13 mouse cellular contexts compared by ENCODE assay signal in genomic region chr7:89177926-89178325, GRCm38 (mm10).
DNase-seq lines count a peak whose midpoint lies in the region; ATAC-seq and TF ChIP-seq lines count a peak whose summit lies in the region.
"Had no signal": no experiment of that assay in that cellular context is flagged by ENCODE, and none has a peak within 500 bp of the region (broad histone marks: within the 10 kb centered on the region; RNA-seq: fewer than 3 reads in every experiment).

No protein-coding gene starts in this region.

- no peak for TF ChIP-seq CTCF in lung, adult 2 months (IDR thresholded peaks at IDR 0.05; ENCODE audit: insufficient read depth, low read length)
- TF ChIP-seq CTCF in G1E (IDR thresholded peaks at IDR 0.05; ENCODE audit: low read depth, low read length): no peak

- H3K4me2 ChIP-seq in liver, embryonic 11.5 days: no peak overlapping the region
- H3K4me2 ChIP-seq: lung, embryonic 15.5 days; midbrain, embryonic 11.5 days had no signal

- no peak overlapping the region for H3K9ac ChIP-seq in liver, embryonic 11.5 days (ENCODE audit: low read depth, low read length)
- H3K9ac ChIP-seq: lung, embryonic 15.5 days had no signal

- no peak for TF ChIP-seq POLR2A in lung, adult 2 months (IDR thresholded peaks at IDR 0.05; ENCODE audit: borderline replicate concordance, extremely low read depth, low read depth, low read length)

- peaks cover 5% of the 10 kb centered on the region for H3K36me3 ChIP-seq in G1E (replicated peaks)
- no peaks in the 10 kb centered on the region for H3K36me3 ChIP-seq in liver, embryonic 11.5 days (ENCODE audit: control insufficient read depth, insufficient read depth, low read length)
- H3K36me3 ChIP-seq: lung, embryonic 15.5 days had no signal

- DNase-seq in lung, postnatal 25 days (ENCODE audit: low spot score): peak; percentile 22
- no peak for DNase-seq in lung, adult 2 months
- no peak for DNase-seq in G1E (ENCODE audit: low spot score)
- DNase-seq in c-Kit-positive CD71-negative TER-119-negative erythroid progenitor cells, embryonic 14.5 days (ENCODE audit: low read depth): peak; percentile 13
- no peak for DNase-seq in heart, adult 18-20 months
- DNase-seq in MN1 (ENCODE audit: low spot score): no peak
- DNase-seq in liver, embryonic 11.5 days (ENCODE audit: low spot score): no peak
- DNase-seq: liver; right cerebral cortex, postnatal 14 days had no signal

- no peaks in the 10 kb centered on the region for H3K27me3 ChIP-seq in G1E (ENCODE audit: insufficient read depth, low read length)
- H3K27me3 ChIP-seq in liver, embryonic 11.5 days (replicated peaks; ENCODE audit: control insufficient read depth, insufficient read depth, low read length): no peaks in the 10 kb centered on the region
- H3K27me3 ChIP-seq: lung, embryonic 15.5 days had no signal

- H3K4me1 ChIP-seq in lung, adult 2 months (ENCODE audit: control insufficient read depth, insufficient read depth, low read length): peaks cover 7% of the 10 kb centered on the region
- no peaks in the 10 kb centered on the region for H3K4me1 ChIP-seq in G1E (ENCODE audit: insufficient read depth, low read depth, low read length)
- H3K4me1 ChIP-seq in liver, embryonic 11.5 days (replicated peaks; ENCODE audit: control insufficient read depth, insufficient read depth, low read length): no peaks in the 10 kb centered on the region; the same call in 1 of the 2 replicates

- ATAC-seq in G1E (ENCODE audit: extremely low read depth, insufficient number of reproducible peaks, low FRiP score, poor library complexity, severe bottlenecking): peak; percentile 22; the same call in 1 of the 2 replicates
- peak; percentile 96 for ATAC-seq in neutrophil, adult 5-6 weeks (ENCODE audit: extremely low read depth, insufficient number of reproducible peaks, low FRiP score, poor library complexity, severe bottlenecking)
- ATAC-seq in liver, embryonic 11.5 days (replicated peaks; ENCODE audit: low FRiP score): no peak
- ATAC-seq: inflammation-experienced regulatory T-cells, adult 6 months had no signal

- no peak overlapping the region for H3K27ac ChIP-seq in liver, embryonic 11.5 days (ENCODE audit: low read depth, low read length)
- H3K27ac ChIP-seq: lung, embryonic 15.5 days had no signal

- H3K4me3 ChIP-seq in lung, adult 2 months (replicated peaks; ENCODE audit: extremely low read depth, low read depth, low read length): no peak overlapping the region
- H3K4me3 ChIP-seq in G1E (ENCODE audit: low read depth, low read length): no peak overlapping the region
- H3K4me3 ChIP-seq in liver, embryonic 11.5 days (ENCODE audit: low read depth, low read length): no peak overlapping the region
- H3K4me3 ChIP-seq: lung, embryonic 15.5 days had no signal

- no peaks in the 10 kb centered on the region for H3K9me3 ChIP-seq in G1E (replicated peaks)
- H3K9me3 ChIP-seq in liver, embryonic 11.5 days (ENCODE audit: control insufficient read depth, low read length): no peaks in the 10 kb centered on the region
- H3K9me3 ChIP-seq: lung, embryonic 15.5 days had no signal

Comparison
In these comparisons a context has a peak if more than half of its experiments do, and no peak if none do; other contexts are left out.
1. DNase-seq: peak in lung, postnatal 25 days (single experiment) and c-Kit-positive CD71-negative TER-119-negative erythroid progenitor cells, embryonic 14.5 days (single experiment); none in lung, adult 2 months (single experiment), G1E (single experiment), heart, adult 18-20 months (0 of 2), MN1 (single experiment) and liver, embryonic 11.5 days (single experiment).